Mouse (Mus musculus) induced T-regulatory cell, adult 2 months (primary cell): ENCODE results near the gene Olfr347.

ENCODE experiments used
- DNase-seq: peaks from one replicate; pipeline ENCODE4 v3.0.0-alpha.2; 2012; ENCODE audit warnings: low read depth

The Olfr347 gene

GRCm38 (mm10) chr2:36731602-36732001 is at the start of gene Olfr347:
TSS of gene Olfr347 (plus strand) at chr2:36731902.
- no peak for DNase-seq

- DNase-seq, result no peak
Measured at GRCm38 (mm10) chr2:36685488-36685887, 46.2 kb upstream of the Olfr347 start, which contains the start of gene Olfr346. TSS of gene Olfr346 (plus strand) at chr2:36685788.

GRCm38 (mm10) chr2:36736226-36736625 is 4.5 kb downstream of the Olfr347 start:
- peak; percentile 0 for DNase-seq

DNA sequence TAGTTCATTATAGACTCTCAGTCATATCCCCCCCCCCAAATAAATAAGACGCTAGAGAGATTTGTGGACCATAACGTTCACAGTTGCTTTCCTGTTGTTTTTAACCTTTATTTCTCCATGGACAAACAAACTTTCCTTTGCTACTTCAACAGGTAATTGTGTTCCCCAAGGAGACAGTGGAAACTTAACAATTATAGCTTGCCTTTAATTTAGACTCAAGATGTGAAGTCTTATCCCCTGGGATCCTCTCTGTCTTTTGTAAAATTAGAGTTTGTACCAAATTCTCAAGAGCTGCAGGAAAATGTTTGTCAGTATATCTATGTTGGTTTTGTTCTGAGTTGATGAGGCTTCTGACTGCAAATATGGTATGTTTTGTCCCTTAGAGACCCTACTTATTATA is 52.3 kb downstream of the Olfr347 start, which contains the start of gene Olfr348:
Gene Olfr348, plus strand, starts transcription at position 301 of the 400 bp plus-strand sequence.
- DNase-seq, result no peak
